Mouse (Mus musculus) kidney, embryonic 14.5 days (tissue): ENCODE measurements around the gene Dmbt1. TPM values are rescaled to one million over a fixed set of nuclear protein-coding genes. Genes with fewer than 3 reads are reported as not detected.

ENCODE experiments used
- polyA plus RNA-seq: library from polyadenylated mRNA; unstranded; fragments of >200 nt; fragmentation: Nextera tagmentation; extraction: Ambion mirVana; gene quantifications from 2 replicates; pipeline ENCODE4 v1.2.1, GENCODE M21; 2014

Dmbt1 gene
- polyA plus RNA-seq, 1 experiment from 2014 or later = not detected

Other genes starting within 250 kb of the Dmbt1 start
- gene Plekha1, start 166.3 kb upstream of the Dmbt1 start, polyA plus RNA-seq = 36.7 and 72.9 TPM in 2 replicates
- gene Htra1, start 95.9 kb upstream of the Dmbt1 start, polyA plus RNA-seq = 2.0 and 3.0 TPM in 2 replicates
- gene 4933402N03Rik, start 114.3 kb downstream of the Dmbt1 start, polyA plus RNA-seq = not detected in 2 replicates
- gene 5430419D17Rik, start 142.3 kb downstream of the Dmbt1 start, polyA plus RNA-seq = not detected in 2 replicates